Mouse (Mus musculus): ENCODE data around the gene Rgs6. TPM values are rescaled to one million over a fixed set of nuclear protein-coding genes. Genes with fewer than 3 reads are reported as not detected.

Rgs6 gene
- polyA plus RNA-seq, 1 experiment from 2014 or later, result 16.7 TPM

GRCm38 (mm10) chr12:82961111-82961510 is 373.0 kb downstream of the Rgs6 start:
- no peak for ATAC-seq
- no peaks in the 10 kb centered on the region for H3K27me3 ChIP-seq (replicated peaks; ENCODE audit: control insufficient read depth, insufficient read depth, low read length)
- no peaks in the 10 kb centered on the region for H3K9me3 ChIP-seq (ENCODE audit: control insufficient read depth, low read length)
- no peak overlapping the region for H3K4me2 ChIP-seq (ENCODE audit: low read length)
- H3K9ac ChIP-seq (replicated peaks; ENCODE audit: low read depth, low read length), result no peak overlapping the region
- H3K36me3 ChIP-seq (ENCODE audit: control insufficient read depth, insufficient read depth), result no peaks in the 10 kb centered on the region
- H3K4me3 ChIP-seq (replicated peaks; ENCODE audit: low read length), result no peak overlapping the region
- H3K4me1 ChIP-seq (replicated peaks; ENCODE audit: control insufficient read depth, insufficient read depth, low read length), result peaks cover 13% of the 10 kb centered on the region
- 79% methylated on average over 9 of the region's 9 CpGs for WGBS
- peak overlapping the region; percentile 5 for H3K27ac ChIP-seq (ENCODE audit: low read length)

- Histone ChIP-seq H3K27ac (ENCODE audit: low read length) (peak overlapping the region; percentile 3; the same call in 1 of the 2 replicates), H3K36me3 (ENCODE audit: control insufficient read depth, insufficient read depth) (no peaks in the 10 kb centered on the region), H3K4me1 (replicated peaks; ENCODE audit: control insufficient read depth, insufficient read depth, low read length) (peaks cover 13% of the 10 kb centered on the region), H3K4me3 (replicated peaks; ENCODE audit: low read length) (no peak overlapping the region), H3K9me3 (ENCODE audit: control insufficient read depth, low read length) (no peaks in the 10 kb centered on the region), H3K4me2 (ENCODE audit: low read length) (no peak overlapping the region), H3K9ac (replicated peaks; ENCODE audit: low read depth, low read length) (no peak overlapping the region), H3K27me3 (replicated peaks; ENCODE audit: control insufficient read depth, insufficient read depth, low read length) (no peaks in the 10 kb centered on the region)
- 46% methylated on average over 4 of the region's 4 CpGs for WGBS
- ATAC-seq, result peak; percentile 75
Observed at GRCm38 (mm10) chr12:82961852-82962251, 373.8 kb downstream of the Rgs6 start.

GRCm38 (mm10) chr12:82970521-82971105 is 382.5 kb downstream of the Rgs6 start:
- no peak overlapping the region for H3K4me2 ChIP-seq (ENCODE audit: low read length)
- H3K36me3 ChIP-seq (ENCODE audit: control insufficient read depth, insufficient read depth), result no peaks in the 10 kb centered on the region
- H3K27ac ChIP-seq (ENCODE audit: low read length), result no peak overlapping the region
- H3K4me1 ChIP-seq (replicated peaks; ENCODE audit: control insufficient read depth, insufficient read depth, low read length), result 0 out of 2 replicates have a peak, but pooled peaks cover 2% of the 10 kb centered on the region
- peaks cover 4% of the 10 kb centered on the region; the same call in 1 of the 2 replicates for H3K9me3 ChIP-seq (ENCODE audit: control insufficient read depth, low read length)
- no peak overlapping the region for H3K9ac ChIP-seq (replicated peaks; ENCODE audit: low read depth, low read length)
- no peak overlapping the region for H3K4me3 ChIP-seq (replicated peaks; ENCODE audit: low read length)
- peak; percentile 52; the same call in 1 of the 2 replicates for ATAC-seq
- H3K27me3 ChIP-seq (replicated peaks; ENCODE audit: control insufficient read depth, insufficient read depth, low read length), result no peaks in the 10 kb centered on the region
- 28% methylated on average over 4 of the region's 4 CpGs for WGBS

GRCm38 (mm10) chr12:82971176-82971575 is 383.1 kb downstream of the Rgs6 start:
- 0 out of 2 replicates have a peak, but pooled peaks cover 2% of the 10 kb centered on the region for H3K4me1 ChIP-seq (replicated peaks; ENCODE audit: control insufficient read depth, insufficient read depth, low read length)
- no peaks in the 10 kb centered on the region for H3K36me3 ChIP-seq (ENCODE audit: control insufficient read depth, insufficient read depth)
- H3K9me3 ChIP-seq (ENCODE audit: control insufficient read depth, low read length), result peaks cover 4% of the 10 kb centered on the region; the same call in 1 of the 2 replicates
- no peak for ATAC-seq
- H3K9ac ChIP-seq (replicated peaks; ENCODE audit: low read depth, low read length), result no peak overlapping the region
- no peaks in the 10 kb centered on the region for H3K27me3 ChIP-seq (replicated peaks; ENCODE audit: control insufficient read depth, insufficient read depth, low read length)
- H3K4me2 ChIP-seq (ENCODE audit: low read length), result no peak overlapping the region
- no peak overlapping the region for H3K27ac ChIP-seq (ENCODE audit: low read length)
- H3K4me3 ChIP-seq (replicated peaks; ENCODE audit: low read length), result no peak overlapping the region
- WGBS, result 71% methylated on average over 1 of the region's 1 CpGs

DNA sequence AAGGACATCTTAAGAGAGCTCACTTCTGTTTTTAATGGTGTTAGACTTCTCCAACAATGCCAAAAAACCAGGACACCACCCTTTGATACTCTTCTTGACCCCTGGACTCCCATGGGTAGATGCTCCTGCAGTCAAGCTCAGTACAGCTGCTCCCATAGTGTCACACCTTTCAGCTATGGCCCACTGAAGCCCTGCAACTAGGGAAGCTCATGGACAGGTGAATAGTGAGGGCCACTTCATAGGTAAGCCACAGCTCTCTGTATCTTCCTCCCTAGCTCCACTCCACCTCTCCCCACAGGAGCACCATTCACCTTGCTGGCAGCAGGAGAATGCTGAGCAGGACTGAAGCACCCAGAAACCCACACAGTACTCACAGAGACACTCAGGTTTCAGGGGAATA is 384.6 kb downstream of the Rgs6 start:
- Histone ChIP-seq H3K4me3 (replicated peaks; ENCODE audit: low read length) (no peak overlapping the region), H3K9ac (replicated peaks; ENCODE audit: low read depth, low read length) (no peak overlapping the region), H3K4me2 (ENCODE audit: low read length) (no peak overlapping the region), H3K36me3 (ENCODE audit: control insufficient read depth, insufficient read depth) (no peaks in the 10 kb centered on the region), H3K27me3 (replicated peaks; ENCODE audit: control insufficient read depth, insufficient read depth, low read length) (no peaks in the 10 kb centered on the region), H3K27ac (ENCODE audit: low read length) (no peak overlapping the region), H3K4me1 (replicated peaks; ENCODE audit: control insufficient read depth, insufficient read depth, low read length) (0 out of 2 replicates have a peak, but pooled peaks cover 2% of the 10 kb centered on the region), H3K9me3 (ENCODE audit: control insufficient read depth, low read length) (peaks cover 4% of the 10 kb centered on the region; the same call in 1 of the 2 replicates)
- no peak for ATAC-seq

DNA sequence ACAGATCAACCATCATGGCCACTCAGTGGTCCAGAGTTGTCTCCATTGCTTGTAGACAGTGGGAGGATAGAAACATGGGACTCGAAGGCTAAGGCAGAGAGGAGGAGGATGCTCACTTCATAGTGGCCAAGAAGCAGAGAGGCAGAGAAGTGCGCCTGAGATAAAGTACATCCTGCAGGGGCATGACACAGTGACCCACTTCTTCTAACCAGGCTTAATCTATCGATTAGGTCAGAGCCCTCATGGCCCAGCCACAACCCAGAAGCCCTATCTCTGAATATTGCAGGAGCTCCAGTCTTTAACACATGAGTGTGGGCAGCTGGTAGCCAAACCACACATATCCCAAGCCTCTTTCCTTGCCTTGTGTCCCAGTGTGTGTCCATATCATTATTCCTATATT is 385.7 kb downstream of the Rgs6 start:
- Histone ChIP-seq H3K27ac (ENCODE audit: low read length) (no peak overlapping the region), H3K4me1 (replicated peaks; ENCODE audit: control insufficient read depth, insufficient read depth, low read length) (0 out of 2 replicates have a peak, but pooled peaks cover 2% of the 10 kb centered on the region), H3K27me3 (replicated peaks; ENCODE audit: control insufficient read depth, insufficient read depth, low read length) (no peaks in the 10 kb centered on the region), H3K4me2 (ENCODE audit: low read length) (no peak overlapping the region), H3K4me3 (replicated peaks; ENCODE audit: low read length) (no peak overlapping the region), H3K9ac (replicated peaks; ENCODE audit: low read depth, low read length) (no peak overlapping the region), H3K36me3 (ENCODE audit: control insufficient read depth, insufficient read depth) (no peaks in the 10 kb centered on the region), H3K9me3 (ENCODE audit: control insufficient read depth, low read length) (peaks cover 4% of the 10 kb centered on the region; the same call in 1 of the 2 replicates)
- ATAC-seq, result no peak
- WGBS, result 89% methylated on average over 3 of the region's 3 CpGs

DNA sequence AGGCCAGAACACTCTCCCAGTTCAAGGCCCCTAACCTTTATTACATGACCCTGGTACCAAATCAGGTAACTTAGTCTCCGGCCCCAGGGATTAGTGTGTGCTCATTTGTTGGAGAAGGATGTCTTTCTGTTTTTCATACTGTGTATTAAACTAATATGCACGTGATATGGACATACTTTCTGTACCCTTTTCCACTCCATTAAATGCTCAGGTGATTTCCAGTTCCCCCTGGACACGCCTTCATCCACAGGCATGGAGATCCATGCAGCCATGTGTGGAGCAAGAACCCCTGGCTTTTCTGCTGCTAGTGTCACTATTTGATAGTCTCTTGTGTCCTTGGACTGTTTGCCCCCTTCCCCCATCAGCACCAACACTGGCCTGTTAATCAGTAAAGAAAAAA is 390.2 kb downstream of the Rgs6 start:
- ATAC-seq, result no peak
- no peak overlapping the region for H3K9ac ChIP-seq (replicated peaks; ENCODE audit: low read depth, low read length)
- H3K4me1 ChIP-seq (replicated peaks; ENCODE audit: control insufficient read depth, insufficient read depth, low read length), result no peaks in the 10 kb centered on the region
- no peaks in the 10 kb centered on the region for H3K36me3 ChIP-seq (ENCODE audit: control insufficient read depth, insufficient read depth)
- no peak overlapping the region for H3K4me3 ChIP-seq (replicated peaks; ENCODE audit: low read length)
- H3K4me2 ChIP-seq (ENCODE audit: low read length), result no peak overlapping the region
- H3K27ac ChIP-seq (ENCODE audit: low read length), result no peak overlapping the region
- 86% methylated on average over 3 of the region's 3 CpGs for WGBS
- no peaks in the 10 kb centered on the region for H3K27me3 ChIP-seq (replicated peaks; ENCODE audit: control insufficient read depth, insufficient read depth, low read length)
- peaks cover 4% of the 10 kb centered on the region; the same call in 1 of the 2 replicates for H3K9me3 ChIP-seq (ENCODE audit: control insufficient read depth, low read length)

DNA sequence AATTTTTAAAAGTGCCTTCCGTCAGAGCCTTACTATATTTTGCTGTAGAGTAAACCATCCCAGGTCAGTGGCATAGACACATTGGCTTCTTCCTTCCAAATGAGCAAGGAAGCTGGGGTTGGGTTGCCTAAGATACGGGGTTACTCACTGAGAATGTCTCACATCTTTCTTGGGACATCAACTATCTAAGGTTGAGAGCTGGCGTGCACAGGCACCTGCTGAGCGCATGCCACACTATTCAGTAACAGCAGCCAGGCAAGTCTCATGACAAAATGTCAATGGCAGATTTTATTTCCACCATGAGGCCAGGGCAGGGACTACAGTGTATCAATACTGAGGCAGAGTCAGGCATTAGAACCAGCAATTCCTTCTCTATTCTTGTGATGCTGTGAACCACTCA is 394.6 kb downstream of the Rgs6 start:
- 90% methylated on average over 4 of the region's 4 CpGs for WGBS
- no peaks in the 10 kb centered on the region for H3K27me3 ChIP-seq (replicated peaks; ENCODE audit: control insufficient read depth, insufficient read depth, low read length)

DNA sequence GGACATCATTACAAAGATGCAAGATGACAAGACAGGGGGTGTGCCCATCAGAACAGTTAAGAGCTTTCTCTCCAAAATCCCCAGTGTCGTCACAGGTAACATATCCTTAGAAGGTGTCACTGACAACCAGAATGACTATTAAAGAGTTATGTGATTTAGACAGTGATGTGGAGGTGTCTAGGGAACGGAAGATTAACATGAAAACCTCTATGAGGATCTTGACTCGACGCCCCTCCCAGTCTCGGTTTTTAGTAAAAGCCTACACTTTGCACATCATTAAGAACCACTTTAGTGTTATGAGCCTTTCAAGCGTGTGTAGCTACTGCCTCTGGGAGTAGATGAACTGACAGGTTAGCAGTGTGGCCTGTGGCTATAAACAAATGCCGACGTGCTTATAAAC is 397.2 kb downstream of the Rgs6 start:
- 74% methylated on average over 8 of the region's 8 CpGs for WGBS
- H3K4me3 ChIP-seq (replicated peaks; ENCODE audit: low read length), result no peak overlapping the region
- no peak overlapping the region for H3K9ac ChIP-seq (replicated peaks; ENCODE audit: low read depth, low read length)
- H3K36me3 ChIP-seq (ENCODE audit: control insufficient read depth, insufficient read depth), result no peaks in the 10 kb centered on the region
- no peaks in the 10 kb centered on the region for H3K4me1 ChIP-seq (replicated peaks; ENCODE audit: control insufficient read depth, insufficient read depth, low read length)
- no peaks in the 10 kb centered on the region for H3K9me3 ChIP-seq (ENCODE audit: control insufficient read depth, low read length)
- H3K4me2 ChIP-seq (ENCODE audit: low read length), result no peak overlapping the region
- H3K27me3 ChIP-seq (replicated peaks; ENCODE audit: control insufficient read depth, insufficient read depth, low read length), result no peaks in the 10 kb centered on the region
- peak; percentile 71 for ATAC-seq
- peak overlapping the region; percentile 47; the same call in 1 of the 2 replicates for H3K27ac ChIP-seq (ENCODE audit: low read length)

More for the DNA sequence above, 394.6 kb downstream of the Rgs6 start:
- Histone ChIP-seq H3K4me3 (replicated peaks; ENCODE audit: low read length) (no peak overlapping the region), H3K9ac (replicated peaks; ENCODE audit: low read depth, low read length) (no peak overlapping the region), H3K27ac (ENCODE audit: low read length) (no peak overlapping the region), H3K36me3 (ENCODE audit: control insufficient read depth, insufficient read depth) (no peaks in the 10 kb centered on the region), H3K4me1 (replicated peaks; ENCODE audit: control insufficient read depth, insufficient read depth, low read length) (no peaks in the 10 kb centered on the region), H3K9me3 (ENCODE audit: control insufficient read depth, low read length) (no peaks in the 10 kb centered on the region), H3K4me2 (ENCODE audit: low read length) (no peak overlapping the region)
- ATAC-seq, result no peak
